Mouse (Mus musculus): ENCODE results near the gene Mtrf1l.

Gene Mtrf1l

DNA sequence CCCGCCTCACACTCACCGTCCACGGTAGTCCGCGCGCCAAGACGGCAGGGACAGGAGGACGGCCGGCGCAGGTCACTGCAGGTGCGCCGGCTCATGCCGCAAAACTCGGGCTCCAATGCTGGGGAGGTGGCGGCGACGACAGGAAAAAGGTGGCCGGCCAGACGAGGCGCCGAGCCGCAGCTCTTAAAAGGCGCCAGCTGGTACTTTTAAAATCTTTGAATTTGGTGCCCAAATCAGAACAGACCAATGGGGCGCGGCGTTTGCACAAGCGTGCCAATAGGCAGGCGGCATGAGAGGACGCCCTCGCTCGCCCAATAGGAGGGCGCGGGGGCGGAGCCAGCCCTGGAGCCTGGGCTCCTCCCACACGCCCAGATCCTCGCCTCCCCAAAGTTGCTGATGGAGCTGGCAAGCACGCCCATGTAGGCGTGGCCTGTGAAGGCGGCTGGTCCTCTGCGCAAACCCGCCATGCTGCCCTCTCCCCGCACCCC lies 18.4 kb downstream of the Mtrf1l start, which contains the start of gene Fbxo5:
TSS of gene Fbxo5 (minus strand) at position 358 of the 488 bp plus-strand sequence.
- peak; percentile 76 for DNase-seq (ENCODE audit: extremely low read depth, low read depth, low spot score)

DNA sequence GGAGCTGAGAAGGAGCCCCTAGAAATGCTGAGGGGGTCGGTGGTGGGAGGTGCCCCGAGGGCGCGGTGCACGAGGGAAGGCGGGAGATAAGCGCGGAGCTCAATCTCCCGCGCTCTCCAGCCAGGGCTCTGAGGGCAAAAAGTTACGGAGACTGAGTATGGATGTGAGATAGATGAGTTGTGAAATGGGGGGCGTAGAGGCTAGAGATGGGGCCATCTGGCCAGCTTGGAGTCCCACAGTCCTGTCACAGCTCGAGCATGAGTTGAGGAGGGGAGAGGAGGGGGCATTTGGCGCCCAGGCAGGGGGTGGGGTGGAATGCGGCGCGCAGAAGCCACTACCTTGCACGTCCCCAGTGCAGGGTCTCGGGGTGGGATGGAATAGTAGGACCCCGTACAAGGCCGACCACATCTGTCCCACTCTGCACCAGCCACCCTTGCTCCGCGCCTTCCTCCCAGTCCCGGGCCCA lies 19.0 kb downstream of the Mtrf1l start:
- no peak for DNase-seq (ENCODE audit: extremely low read depth, low read depth, low spot score)

GRCm38 (mm10) chr10:5803739-5804138 lies 20.0 kb downstream of the Mtrf1l start:
- no peak for DNase-seq (ENCODE audit: extremely low read depth, low read depth, low spot score)

DNA sequence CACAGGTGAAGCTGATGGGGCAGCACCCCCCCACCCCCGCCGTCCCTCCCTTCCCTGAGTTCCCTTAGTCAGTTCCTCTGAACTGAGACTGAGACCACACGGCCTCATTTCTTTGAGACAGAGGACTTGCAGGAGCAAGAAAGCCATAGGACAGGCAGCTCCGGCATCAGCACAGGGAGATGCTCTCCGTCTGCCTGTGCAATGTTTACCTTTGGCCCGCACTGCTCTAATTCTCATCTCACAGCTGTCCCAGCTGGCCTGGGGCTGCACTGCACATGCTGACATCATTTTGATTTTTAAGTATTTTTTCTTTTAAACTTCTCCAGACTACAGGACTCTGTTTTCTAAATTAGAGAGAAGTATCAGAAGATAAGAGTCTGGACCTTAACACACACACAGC lies 20.8 kb downstream of the Mtrf1l start:
- no peak for DNase-seq (ENCODE audit: extremely low read depth, low read depth, low spot score)

- no peak for DNase-seq (ENCODE audit: extremely low read depth, low read depth, low spot score)
Measured at GRCm38 (mm10) chr10:5800490-5800889, 23.2 kb downstream of the Mtrf1l start.

DNA sequence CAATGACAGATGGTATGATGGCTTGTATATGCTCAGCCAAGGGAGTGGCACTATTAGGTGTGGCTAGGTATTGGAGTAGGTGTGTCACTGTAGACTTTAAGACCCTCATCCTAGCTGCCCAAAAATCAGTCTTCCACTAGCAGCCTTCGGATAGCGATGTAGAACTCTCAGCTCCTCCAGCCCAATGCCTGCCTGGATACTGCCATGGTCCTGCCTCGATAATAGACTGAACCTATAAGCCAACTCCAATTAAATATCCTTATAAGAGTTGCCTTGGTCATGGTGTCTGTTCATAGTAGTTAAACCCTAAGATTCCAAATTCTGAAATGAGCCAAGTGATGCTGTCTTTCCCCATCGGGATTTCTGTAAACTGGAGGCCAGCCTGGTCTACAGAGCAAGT lies 25.6 kb downstream of the Mtrf1l start:
- DNase-seq (ENCODE audit: extremely low read depth, low read depth, low spot score) = no peak

DNA sequence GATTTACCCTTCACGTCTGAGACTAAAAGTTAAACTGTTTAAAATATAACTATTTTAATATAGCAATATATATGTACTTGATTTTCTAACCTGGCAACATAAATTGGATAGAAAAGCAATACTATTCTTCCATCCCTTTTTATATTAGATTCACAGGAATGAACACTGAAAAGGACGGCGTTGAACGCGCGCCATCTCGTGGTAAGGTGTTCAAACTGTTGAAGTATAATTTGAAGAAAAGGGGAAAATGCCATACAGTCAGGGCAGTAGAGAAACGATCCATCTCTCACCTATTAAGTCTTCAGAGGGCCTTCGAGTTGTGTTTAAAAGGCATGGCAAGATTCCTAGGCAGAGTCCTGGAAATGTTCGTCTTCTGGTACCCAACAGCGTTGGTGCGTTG lies 33.1 kb downstream of the Mtrf1l start:
- DNase-seq (ENCODE audit: extremely low read depth, low read depth, low spot score) = no peak

GRCm38 (mm10) chr10:5786923-5787322 lies 36.8 kb downstream of the Mtrf1l start:
- DNase-seq (ENCODE audit: extremely low read depth, low read depth, low spot score) = no peak

Data from fat pad, adult 2 months (tissue).